Mouse (Mus musculus) right cerebral cortex, postnatal 36 days (tissue): ENCODE results near the gene 1700013G24Rik.
A peak's percentile ranks its signal among the peaks of the same experiment; 100 is the strongest.

ENCODE experiments used
- DNase-seq, 2 experiments: peaks; one replicate each; pipeline ENCODE4 v3.0.0; 2022; ENCODE audit warnings: low spot score in 2 of 2, mixed read lengths in 1 of 2

Gene 1700013G24Rik

DNA sequence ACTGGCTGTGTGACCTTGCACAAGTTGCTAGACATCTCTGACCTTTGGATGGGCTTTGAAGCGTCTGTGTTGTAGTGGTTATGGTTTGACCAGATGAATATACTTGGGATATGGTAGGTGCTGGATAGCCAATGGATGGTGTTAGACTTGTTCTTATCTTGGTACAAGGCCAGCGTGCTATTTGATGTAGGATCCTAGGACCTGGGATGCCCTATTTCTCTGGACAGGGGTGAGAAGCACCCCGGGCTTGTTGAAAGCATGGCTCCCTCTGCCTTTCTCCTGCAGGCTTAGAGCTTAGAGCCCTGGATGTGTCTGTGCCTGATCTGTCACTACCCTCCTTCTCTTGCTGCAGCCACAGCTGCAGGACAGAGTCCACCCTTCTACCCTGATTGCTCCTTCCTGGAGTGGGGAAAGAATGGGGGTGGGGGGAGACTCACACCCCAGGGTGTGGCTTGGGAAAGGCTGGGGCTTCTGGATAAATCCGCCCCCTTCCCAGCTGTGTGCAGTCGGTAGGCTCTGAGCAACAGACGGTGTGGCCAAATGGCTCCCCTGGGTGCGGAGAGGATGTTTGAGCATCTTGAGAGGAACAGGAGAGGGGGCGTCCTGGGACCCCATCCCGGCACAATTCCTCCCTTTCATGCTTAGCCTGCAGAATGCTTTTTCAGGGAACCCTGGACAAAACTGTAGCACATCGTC is 23.1 kb downstream of the 1700013G24Rik start:
- peak; percentile 22 to 36 for DNase-seq

DNA sequence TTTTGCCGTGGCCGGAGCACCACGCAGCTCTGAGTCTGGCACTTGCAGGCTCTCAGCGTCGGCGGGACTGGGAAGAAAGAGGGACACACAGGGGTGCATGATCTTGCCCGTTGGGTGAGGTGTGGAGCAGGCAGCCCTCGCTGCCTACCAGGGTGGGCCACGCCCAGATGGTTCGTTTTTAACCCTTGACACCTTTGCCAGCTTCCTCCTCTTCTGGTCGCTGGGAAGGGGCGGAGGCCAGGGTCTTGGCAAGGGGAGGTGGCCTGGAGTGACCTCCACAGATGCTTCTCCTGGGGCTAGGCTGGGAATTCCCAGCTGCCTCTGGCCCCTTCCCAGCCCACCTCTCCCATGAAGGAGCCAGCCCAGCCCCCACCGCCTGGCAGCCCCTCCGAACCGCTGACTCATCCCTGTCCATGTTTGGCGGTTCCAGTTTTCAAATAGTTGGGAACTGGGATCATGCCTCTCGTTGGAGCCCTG is 23.7 kb downstream of the 1700013G24Rik start:
- DNase-seq: no peak

DNA sequence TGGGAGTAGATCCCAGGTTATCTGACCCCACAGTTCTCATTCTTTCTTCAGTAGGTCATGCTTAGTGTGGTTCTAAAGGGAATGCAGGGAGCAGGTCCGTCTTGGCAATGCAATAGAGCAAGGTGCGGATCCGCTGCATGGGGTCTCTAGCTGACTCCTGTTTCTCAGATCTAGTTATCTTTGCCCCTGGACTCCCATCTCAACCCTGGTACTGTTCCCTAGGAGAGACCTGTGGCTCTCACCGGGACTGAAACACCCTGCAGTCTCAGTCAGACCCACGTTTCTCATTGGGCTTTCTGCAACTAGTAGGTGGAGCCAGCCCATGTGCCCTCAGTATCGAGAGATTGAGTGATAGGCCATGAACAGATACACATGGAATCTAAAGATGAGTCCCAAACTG is 24.5 kb downstream of the 1700013G24Rik start:
- no peak for DNase-seq

DNA sequence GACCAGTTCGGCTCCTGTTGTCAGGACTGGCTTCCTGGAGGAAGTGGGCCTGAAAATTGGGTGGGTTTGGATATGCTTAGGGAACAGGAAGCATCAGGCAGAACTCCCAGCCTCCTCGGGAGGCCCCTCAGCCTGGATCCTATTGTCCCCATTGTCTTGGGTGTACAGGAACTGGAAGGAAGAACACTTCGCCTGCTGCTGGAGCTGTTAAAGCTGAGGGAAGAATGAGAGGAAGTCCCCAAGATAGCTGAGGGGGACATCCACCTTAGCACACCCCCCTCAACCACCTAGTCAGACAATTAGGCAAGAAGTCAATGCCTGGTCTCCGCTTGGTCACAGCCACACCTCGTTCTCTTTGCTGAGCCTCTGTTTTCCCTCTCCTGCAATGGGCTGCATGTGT is 25.2 kb downstream of the 1700013G24Rik start:
- DNase-seq: no peak

DNA sequence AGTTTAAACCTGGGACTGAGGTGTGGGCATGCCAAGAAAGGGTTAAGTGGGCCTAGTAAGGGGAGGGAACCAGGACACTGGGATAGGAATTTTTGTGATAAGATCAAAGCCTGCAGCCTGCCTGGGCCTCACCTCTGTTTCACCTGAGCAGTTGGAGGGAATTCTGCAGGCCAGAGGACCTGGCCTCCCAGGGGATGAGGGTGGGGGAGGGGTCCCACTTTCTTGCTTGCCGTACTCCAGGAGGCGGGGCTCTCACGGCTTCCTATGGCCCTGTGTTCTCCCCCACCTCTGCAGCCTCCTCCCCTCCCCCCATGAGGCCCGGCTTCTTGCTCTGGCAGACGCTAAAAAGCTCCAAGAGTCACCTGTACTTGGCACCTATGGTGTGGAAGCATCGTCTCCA is 26.7 kb downstream of the 1700013G24Rik start:
- no peak for DNase-seq

DNA sequence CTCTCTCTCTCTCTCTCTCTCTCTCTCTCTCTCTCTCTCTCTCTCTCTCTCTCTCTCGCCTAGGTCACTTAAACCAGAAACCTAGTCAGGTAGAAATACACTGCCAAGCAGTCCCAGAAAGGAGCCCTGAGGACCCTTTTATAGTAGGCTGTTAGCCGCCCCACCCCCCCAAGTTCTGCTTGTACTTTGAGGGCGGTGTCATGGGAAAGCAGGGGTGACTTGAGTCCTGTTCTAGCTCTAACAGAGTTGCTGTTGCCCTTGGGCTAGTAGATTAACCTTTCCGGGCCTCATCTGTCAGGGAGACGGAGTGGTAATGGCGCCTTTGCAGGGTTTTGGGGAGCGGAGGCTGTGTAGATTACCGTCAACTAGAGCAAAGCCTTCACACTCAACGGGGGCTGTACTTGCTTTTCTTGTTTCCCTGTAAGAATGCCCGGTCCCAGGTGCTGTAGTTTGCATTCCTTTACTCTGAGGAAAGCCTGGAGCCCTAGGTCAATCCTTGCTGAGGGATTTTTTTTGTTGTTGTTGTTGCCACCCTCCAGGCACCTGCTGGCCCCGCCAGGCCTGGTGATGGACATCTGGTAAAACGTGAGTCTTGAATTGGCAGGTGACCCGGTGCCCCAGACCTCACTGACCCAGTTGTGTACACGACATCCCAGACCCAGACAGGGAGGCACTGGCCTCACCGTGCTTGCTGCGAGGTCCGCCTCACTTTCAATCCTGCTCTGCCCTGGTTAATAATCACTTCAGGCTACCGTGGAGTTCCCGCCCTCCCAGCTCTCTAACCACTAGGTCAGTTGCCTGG is 27.3 kb downstream of the 1700013G24Rik start:
- no peak for DNase-seq

DNA sequence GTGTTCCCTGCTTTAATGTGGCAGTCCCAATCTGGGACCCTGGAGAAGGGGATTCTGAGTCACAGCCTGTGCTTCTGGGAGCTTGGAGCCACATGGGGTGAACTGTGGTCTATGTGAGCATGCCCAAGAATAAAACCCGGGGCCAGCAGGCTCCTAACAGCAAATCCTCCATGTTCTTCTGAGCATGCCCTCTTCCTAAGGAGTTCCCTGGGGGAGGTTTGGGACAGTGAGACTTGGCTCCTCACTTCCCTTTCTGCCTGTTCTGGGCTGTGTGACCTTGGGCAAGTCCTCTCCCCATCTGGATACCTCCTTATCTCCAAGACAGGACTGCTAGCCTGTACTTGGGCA is 27.9 kb downstream of the 1700013G24Rik start:
- no peak for DNase-seq

DNA sequence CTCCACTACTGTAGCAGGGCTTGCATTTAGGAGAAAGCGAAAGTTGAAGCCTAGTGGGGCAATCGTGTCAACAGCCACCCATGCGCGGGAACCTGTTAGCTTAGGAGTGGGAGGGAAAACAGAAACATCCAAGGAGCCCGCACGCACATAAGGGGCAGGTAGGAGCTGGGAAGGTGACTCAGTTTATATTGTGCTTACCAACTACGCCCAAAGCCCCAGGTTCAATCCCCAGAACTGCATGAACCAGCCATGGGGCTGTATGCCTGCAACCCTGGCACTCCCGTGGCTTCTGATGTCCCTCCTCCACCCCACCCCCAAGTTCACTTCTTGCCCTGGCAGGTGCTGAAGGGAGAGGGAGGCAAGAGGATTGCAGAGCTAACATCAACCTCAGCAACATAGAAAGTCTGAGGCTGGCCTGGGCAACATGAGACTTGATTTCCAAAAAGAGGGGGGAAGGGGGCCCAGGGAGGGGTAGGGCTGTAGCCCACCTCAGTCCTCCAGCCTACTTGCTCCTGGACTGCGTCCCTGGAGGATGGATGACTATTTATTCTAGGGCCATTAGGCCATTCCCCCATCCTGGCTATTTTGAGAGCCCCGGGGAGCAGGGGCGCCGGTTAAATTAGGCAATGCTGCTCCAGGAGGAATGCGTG is 28.4 kb downstream of the 1700013G24Rik start:
- no peak for DNase-seq

DNA sequence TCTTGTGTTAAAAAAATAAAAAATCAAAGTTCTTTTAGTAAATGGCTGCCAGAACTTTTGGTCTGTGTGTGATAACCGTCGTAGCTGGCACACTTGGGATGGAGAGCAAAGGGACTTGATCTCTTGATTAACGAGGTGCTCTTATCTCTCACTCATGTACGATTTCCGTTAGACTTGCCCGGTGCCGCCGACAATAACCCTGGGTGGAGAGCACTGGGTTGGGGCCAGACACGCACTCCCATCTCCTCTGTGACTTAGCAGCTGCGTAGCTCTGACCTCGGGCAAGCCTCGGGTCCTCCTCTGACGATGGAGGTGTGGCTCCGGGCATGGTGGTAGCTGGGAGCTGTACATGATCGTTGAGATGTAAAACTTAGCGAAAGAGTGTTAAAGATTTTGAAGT is 30.8 kb downstream of the 1700013G24Rik start:
- DNase-seq: no peak

DNA sequence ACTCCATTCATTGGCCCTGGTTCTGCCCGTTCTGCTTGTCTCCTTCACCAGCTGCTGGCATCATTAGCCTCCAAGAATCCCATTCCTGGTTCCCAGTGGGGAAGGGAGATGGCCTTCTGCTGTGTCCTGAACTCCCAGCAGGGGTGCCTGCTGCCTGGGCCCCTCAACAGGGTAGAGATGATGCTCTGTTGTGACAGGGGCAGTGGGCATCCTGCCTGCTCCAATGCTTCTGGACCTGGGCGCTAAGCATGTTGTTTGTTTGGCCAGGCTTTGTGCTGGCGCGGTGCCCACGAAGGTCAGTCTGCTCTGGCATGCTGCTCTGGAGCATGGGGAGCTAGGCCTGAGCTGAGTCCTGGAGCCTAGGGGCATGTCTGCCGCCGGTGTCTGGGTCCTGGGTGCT is 31.5 kb downstream of the 1700013G24Rik start:
- no peak for DNase-seq

DNA sequence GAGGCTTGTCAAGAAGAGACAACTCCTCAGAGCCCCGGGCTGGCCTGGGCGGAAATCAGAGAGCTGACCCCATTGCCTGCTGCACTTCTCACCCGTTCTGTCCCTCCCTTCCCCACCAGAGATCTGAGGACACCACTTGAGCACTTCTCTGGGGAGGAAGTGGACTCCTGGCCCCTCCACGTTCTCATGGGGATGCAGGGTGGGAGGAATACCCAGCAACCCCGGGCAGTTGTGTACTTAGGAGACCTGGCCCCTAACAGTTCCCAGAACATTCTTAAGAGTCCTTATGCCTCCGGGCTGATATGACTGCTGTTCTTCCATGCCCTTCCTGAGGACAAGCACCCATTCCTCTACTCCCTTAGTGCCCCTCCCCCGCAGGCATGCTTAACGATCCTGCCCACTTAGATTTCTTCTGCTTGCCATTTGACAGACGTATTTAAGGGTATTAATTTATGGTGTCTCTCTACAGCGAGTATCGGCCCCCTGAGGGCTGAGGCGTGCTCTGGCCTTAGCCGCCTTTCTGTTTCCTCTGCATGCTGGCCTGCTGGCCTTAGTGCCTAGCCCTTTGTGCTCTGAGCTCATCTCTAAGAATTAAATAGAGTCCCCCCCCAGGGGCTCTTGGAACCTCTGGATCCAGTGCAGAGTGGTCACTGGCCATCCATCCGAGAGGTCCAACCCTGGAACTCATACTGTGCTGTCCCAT is 32.3 kb downstream of the 1700013G24Rik start:
- no peak for DNase-seq

DNA sequence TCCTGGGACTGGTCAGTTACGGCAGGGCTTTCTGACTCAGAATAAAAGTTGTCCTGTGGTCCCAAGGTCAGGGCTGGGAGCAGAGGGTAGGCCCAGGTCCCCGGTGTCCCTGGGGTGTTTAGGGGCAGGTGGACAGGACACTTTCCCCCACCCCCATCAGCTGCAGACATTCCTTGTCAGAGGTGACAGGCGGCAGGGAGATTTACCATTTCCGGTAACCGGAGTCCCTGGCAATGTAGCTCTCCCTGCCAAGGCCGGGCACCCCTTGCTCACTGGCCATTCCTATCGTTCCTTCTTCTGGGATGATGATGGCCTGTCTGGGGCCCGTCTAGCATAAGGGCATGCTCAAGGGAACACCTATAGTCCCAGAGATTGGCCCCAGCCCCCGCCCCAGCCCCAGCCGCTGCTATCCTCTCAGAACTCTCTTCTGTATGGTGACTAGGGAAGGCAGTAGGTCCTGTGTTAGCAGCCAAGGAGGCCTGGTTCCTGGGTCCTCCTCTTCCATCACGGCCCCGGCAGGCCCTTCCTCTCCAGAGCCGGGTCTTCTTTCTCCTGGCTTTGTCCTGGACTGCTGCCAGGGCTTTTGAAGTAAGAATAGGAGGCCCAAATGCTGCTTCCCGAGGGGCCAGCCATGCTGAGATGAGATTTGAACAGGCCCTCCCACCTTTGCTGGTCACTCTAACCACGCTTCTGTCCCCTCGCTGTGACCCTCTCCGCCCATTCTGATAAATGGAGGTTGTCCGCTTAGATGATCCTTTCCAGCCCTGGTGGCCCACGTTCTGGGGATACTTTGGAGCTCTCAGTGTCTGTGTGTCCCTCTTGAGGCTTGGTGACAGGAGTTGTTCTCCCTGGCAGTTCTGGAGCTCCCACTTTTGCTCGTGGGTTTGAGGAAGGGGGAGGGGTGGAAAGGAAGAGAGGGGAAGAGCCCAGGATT is 33.3 kb downstream of the 1700013G24Rik start:
- no peak for DNase-seq

DNA sequence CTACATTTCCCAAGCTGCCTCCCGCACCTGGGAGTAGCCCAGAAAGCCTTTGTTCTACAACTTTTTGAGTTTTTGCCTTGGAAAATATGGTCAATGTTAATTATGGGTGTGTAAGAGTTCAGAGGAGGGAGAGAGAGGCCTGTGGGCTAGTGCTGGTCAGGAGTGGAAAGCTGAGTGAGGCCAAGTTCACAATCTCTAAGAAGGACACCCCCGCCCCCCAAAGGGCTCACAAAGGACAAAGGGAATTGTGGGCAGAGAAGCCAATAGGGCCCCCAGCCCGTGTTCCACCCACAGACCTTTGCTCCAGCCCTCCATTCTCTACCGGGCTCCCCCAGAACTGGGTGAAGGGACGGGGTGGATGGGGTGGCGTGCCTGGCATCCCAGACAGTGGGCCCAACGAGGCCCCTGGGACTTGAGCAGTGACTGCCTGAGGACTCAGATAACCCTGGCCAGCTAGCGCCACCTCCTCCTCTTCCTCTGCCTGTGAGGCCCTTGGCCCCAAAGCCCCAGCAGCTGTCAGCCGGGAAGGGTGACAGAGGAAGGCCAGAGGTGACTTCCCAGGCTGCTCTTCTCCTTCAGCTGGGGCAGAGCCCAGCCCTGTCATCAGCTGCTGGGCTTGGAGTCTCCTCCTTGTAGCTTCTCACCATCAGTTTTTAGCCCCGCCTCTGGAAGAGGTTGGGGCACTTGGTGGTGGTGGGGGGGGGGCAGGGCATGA is 34.4 kb downstream of the 1700013G24Rik start:
- DNase-seq: no peak

DNA sequence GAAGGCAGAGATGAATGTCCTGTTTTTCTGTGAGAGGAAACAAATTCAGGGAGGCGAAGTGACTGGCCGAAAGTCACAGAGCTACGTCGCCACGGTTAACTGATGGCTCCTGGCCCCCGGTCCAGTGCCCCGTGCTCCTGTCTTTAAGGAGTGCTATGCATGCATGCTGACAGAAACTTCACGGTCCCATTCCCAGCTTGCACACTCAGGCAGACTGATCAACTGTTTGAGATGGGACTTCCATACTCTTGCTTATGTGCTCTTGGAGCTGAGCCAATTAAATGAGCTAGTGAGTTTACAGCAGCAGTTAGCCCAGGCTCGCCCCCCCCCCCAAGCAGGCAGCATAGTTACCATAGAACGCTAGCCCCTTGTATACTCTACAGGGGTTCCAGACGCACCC is 35.0 kb downstream of the 1700013G24Rik start:
- DNase-seq: no peak

DNA sequence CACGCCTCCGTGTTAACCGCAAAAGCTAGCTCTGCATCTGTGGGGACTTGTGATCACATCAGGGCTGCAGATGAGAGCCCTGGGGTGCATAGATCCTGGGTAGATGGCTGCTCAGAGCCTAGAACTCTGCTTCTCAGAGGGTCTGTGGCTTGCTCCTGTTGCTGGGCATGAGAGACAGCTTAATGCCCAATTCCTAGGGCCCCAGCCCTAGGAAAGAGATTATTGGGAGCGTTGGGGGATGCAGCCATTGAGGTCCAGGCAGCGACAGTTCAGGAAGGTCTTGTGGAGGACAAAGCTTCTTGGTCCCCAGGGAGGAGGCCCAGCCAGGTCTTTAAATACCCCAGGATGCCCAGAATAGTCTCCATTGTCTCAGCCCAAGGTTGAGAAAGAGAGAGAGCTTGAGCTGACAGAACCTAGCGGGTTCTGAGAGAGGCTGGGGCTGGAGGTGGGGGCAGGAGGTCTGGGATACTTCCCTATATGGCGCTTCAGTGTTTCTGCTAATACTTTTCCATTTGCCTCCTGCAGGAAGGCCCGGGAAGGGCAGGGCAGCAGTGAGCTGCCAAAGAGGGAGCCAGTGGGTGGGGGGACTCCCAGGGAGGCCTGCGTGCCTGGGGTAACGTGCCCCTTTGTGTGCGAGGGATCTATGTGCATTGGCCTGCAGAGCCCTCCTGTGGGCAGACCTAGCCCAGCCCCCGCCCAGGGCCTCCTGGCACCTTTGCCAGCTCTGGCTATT is 35.7 kb downstream of the 1700013G24Rik start:
- DNase-seq: no peak

DNA sequence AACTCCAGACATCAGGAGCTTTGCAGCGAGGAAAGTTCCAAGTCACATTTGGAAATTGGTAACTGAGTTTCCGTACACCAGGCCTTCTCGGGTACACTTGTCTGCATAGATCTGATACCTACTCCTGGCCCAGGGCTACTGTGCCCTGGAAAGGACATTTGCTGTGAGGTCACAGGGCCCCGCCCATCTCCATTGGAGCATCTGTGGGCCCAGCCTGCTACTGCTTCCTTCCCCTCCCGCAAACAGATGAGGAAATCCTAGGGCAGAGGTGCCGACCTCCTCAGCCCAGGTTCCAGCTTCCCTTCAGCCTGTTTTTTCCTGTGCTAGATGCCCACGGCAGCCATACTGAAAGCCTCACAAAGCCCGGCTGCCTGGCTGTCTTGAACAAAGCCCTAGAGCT is 36.9 kb downstream of the 1700013G24Rik start:
- DNase-seq: no peak

DNA sequence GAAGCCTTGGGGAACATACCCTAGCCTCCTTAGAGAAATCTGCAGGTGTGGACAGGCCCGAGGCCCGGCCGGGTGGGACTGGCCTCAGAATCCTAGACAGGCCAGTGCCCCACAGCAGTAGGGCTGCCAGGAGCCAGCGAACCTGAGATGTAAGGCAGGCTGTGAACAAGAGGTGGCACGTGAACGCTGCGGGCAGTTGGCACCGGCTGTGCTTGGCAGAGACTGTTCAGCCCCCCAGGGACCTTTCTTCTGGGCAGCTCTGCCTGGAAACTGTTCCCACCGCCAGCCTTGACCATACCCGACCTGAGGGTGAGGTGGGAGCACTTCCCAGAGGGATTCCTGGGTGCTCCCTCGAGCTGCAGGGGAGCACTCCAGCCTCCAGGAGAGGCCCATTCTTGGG is 39.5 kb downstream of the 1700013G24Rik start:
- no peak for DNase-seq

DNA sequence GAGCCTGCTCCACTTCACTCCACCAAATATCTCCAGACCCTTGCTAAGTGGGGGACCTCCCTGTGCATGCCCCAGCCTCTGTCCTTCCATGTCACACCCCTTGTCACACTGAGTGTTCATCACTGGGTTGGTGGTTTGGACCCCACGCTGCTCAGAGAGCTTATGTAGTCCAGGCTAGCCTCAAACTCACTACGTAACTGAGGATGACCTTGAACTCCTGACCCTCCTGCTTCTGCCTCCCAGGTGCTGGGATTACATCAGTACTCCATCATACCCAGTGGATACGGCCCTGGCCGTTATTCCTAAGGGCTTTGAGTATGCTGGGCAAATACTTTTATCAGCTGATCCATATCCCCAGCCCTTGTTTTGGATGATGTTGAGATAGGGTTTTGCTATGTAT is 40.1 kb downstream of the 1700013G24Rik start:
- DNase-seq: no peak

DNA sequence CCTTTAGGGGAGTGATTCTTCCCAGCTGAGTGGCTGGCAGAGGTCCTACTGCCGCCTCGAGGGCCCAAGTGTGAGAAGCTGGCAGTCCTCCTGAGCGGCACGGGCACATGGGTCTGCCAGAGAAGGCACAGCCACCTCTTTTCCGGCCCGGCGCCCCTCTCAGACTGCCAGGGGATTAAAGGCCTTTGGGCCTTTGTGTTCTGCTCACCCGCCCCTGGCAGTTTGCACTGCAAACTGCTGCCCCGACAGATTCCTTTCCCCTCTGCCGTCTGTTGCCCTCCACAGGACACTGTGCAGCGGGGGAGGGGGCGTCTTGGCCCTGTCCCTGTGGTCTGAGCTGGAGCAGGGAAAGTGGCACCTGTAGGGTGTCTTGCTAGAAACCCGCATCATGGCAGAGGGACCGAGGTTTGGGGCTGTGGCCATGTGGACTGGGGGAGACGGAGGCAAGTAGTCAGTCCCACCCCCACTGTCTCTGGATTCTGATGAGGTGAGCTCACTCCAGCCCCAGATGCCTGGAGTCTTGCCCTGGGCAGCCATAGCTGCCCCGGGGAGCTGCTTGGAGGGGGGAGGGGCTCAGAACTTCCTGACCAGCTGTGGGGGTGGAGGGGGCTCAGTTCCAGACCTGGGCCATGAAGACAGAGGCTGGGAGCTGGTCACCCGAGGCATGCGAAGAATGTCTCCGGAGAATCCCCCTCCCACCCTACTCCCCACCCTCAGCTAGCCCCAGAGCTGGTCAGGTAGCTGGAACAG is 41.8 kb downstream of the 1700013G24Rik start:
- DNase-seq: no peak
